Mouse (Mus musculus) embryo, embryonic 10 days (tissue): ENCODE measurements around the gene Cfap299.
"Not testable (repeated sequence)": the region's sequence is repeated elsewhere in the genome, so short reads cannot be mapped to it uniquely, and the experiment has no call there.

Experiments
- DNase-seq: peaks from one replicate; pipeline ENCODE4 v3.0.0-alpha.2; 2015; ENCODE audit warnings: low spot score

Gene Cfap299

DNA sequence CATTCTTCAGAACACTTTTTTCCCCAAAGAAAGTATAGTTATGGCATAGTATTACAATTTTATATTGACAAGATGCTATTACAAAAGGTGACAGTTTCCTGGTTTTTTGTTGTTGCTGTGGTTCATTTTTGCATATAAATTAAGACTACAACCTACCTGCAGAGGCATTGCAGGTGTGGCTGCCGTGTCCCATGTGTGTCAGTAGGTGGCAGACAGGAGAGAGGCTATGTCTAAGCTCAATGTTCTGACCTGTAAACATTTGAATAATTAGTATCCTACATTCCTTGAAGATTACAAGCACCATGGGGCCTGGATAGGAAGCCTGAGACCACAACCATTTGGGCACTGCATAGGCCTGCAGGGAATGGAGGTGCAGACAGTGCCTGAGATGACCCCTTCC, 212.2 kb downstream of the Cfap299 start:
- DNase-seq, result no peak

DNA sequence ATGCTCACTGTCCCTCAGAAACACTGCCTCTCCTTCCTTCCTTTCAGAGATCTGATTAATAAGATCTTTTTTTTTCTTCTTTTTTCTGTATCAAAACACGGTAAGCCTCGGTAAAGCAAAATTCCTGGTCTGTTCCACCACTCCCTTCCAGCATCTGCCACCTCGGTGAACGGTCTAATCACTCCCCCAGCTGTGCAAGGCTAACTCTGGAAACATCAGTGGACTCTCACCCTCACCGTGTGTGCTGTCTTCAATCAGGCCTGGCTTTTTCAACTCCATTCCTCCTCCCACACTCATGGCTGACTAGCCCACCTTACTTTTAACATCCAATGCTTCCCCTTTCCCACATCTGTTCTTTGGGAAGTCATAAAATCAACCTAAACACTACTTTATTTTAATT, 221.2 kb downstream of the Cfap299 start:
- peak; percentile 21 for DNase-seq

DNA sequence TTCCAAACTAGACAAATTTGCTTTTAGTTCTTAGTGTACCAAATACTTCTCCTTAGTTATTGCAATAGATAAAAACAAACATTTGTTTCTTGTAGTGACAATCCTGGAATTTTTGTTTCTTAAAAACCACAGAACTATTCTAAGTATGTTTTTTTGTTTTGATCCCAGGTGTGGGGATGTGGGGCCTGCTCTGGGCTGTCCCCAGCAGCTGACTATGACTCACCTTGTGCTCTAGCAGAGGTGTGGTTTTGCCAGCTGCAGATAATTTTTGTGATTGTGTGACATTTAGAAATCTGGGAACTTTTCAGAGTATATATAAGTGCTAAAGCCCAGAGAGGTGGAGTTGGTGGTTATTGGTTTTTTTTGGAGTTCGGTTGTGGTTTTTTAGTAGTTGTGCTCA, 221.8 kb downstream of the Cfap299 start:
- no peak for DNase-seq

DNA sequence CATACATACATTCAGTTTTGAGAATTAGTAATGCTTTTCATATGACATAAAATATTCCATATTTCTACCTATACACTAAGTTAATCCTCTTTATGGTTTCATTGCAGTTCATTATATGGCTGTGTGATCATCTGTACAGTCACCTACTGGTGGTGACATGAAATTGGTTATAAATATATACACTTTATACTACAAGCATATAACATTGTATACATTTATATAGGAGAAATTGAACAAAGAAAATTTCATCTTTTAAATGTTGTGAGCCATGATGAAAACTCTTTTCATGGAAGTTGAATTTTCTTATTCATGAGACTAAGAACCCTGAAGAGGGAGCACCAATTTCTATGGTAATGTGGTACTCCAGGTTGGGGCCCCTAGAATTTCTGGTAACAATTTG, 223.3 kb downstream of the Cfap299 start, which contains the start of gene Gm11111:
Gene Gm11111, plus strand, starts transcription at position 301 of the 400 bp plus-strand sequence.
- no peak for DNase-seq

DNA sequence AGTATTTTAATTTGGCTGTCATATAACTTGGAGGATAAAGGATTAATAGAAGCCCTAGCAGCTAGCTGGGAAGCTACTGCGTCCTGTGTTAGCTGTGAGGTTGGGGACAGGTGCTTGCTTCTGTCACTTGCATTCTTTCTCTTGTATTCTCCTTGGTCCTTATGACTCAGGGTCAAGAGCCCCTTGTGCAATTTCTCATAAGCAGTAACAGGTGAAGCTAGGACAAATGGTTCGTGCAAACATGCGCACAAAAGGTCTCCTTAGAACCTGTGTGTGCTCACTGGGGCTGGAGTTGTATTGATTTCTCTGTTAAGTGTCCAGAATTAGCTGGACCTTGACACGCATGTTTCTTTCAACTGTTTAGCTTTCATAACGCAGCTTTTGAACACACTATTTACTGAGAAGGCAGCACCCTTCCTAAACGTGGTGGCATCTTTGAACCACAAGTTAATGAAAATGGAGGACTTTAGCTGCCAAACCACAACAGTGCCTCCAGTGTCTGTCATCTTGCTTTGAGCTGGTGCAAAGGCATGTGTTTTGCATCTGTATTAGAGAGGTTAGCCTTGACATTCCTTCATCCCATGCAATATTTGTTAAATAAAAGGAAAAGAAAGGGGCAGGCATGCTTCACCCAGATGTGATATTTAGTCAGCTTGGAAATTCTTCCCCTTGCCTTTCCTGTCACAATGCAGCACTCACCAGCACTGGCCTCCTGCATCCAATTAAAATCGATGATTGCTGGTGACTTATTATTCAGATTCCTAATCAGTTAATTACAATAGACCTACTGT, 223.9 kb downstream of the Cfap299 start:
- peak; percentile 13 for DNase-seq

DNA sequence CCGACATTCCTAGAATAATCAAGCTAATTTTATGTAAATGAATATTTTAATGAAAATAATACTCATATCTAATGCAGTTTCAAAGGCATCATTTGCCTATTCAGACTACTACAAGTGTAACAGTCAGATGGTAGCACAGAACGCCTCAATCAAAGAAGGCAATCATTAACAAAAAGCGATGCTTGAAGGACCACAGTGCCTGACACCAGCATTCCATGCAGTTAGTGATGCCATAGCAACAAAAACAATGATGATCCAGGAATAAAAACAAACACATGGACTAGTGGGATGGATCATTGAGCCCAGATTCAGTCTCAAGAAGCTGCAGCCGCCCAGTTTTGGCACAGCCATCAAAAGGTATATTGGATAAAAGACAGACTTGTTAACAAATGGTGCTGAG, 232.2 kb downstream of the Cfap299 start:
- DNase-seq, result peak; percentile 33

DNA sequence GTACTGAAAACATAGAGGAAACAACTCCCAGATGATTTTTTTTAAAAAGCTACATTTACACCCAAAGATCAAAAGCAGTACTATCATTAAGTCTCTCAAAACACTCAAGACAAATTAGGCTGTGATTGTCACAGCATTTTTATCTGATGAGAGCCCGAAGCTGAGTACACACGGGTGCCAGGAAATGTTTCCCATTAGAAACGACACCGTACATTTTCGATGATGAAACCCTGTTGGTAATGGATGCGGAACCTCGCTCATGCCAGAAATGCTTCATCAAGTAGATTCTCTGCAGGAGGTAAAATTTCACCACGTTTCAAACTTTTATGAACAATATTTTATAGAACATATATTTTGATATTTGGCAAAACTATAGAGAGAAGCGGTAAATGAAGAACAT, 233.7 kb downstream of the Cfap299 start:
- no peak for DNase-seq

DNA sequence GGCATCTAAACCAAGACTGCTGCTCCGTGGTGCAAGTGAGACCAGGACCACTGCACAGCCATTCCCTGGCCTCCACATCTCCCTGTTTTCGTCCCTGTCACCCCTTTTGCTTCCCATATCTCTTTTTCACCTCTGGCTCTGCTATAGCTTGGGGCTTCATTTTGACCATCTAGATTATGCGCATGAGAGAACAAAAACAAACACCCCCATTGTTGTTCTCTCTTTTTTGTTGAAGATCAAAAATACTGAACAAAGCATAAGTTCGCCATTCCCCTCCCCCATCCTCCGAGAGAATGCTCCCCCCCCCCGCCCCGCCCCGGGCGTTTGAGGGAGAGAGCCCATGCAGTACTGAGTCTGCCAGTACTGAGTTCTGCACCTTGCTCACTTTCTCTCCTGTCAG, 234.7 kb downstream of the Cfap299 start:
- no peak for DNase-seq

DNA sequence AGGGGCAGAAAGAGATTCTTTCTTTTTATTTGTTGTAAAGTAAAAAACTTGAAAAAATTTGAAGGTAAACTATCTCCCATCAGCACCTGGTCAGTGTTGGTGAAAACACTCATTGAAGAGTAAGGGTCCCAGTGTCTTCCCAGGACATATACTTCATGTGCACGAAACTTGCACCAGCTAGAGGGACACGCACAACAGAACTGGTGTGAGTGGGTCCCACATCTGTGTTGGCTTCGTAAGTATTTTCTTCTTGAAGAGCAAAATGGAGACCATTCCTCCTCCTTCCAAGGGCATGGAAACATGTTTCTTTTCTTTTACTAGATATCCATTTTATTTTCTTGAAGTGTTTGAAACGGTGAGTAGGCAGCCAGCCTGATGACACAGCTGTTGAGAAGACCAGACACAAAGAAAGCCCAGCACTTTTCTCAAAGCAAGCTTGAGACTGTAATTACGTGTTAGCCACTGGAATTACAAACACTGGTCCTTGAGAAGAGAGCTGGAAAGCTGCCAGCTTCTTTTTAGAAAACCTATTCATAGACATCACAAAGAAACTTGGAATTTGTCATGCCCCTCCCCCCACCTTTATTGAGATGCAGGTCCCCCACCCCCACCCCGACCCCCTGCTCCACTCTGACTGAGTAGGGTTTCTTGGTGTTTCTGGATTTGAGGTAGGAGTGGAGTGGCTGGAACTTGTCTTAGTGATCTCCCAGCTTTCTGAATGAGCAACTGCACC, 237.5 kb downstream of the Cfap299 start:
- DNase-seq, result no peak

DNA sequence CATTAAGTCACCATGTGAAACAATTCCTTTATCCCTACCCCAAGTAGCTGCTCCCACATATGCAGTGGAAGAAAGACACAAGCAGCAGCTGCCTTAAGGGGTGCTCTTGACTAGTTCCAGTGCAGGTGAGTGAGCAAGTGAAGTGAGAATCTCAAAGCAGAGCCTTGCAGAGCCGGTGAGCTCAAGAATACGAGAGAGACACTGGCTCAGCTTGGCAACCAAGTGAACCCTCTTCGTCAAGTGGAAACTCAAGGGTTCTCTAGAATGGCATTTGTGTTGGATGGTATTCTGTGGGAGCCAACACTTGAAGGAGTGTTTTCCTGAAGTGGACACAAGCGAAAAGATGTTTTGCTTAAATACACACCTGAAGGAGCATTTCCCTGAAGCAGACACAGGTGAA, 239.4 kb downstream of the Cfap299 start:
- DNase-seq, result no peak

DNA sequence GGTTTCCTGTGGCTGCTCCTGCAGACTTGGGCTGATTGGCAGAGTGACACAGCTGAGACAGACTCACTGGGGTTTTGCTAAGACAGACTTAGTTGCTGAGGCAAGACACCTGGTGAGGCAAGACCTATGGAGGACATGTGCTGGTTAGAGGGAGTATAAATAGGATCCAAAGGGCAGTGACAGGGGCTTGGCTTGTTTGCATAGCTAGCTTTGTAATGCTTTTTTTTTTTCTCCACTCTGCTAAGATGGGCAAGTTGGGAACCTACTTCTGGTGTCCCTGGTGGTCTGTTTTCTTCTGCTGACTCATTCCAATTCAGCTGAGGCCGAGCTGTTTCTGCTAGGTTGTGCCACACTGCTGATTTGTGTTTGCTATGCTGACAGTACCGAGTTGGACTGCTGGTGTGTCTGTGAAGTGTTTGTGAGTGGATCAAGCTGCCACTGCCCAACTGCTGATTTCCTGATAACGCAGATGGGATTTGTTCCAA, 240.0 kb downstream of the Cfap299 start:
- DNase-seq, result no peak

DNA sequence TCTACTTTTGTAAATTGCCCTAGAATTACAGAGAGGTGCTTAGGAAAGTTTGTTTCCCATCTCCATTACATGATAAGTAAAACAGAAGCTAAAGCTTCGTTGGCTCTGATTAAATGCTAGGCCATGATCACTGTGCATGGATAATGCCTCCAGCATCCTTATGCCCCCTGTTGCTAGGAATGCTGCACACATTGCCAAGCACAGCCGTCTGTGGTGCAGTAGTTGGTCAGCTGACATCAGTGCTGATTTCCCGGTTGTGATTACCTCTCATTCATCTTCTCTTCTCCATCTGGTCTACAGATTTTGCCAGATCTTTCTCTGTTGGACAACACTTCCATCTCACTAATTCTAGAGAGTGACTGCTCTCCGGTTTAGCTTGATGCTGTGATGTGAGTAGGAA, 243.3 kb downstream of the Cfap299 start:
- no peak for DNase-seq

DNA sequence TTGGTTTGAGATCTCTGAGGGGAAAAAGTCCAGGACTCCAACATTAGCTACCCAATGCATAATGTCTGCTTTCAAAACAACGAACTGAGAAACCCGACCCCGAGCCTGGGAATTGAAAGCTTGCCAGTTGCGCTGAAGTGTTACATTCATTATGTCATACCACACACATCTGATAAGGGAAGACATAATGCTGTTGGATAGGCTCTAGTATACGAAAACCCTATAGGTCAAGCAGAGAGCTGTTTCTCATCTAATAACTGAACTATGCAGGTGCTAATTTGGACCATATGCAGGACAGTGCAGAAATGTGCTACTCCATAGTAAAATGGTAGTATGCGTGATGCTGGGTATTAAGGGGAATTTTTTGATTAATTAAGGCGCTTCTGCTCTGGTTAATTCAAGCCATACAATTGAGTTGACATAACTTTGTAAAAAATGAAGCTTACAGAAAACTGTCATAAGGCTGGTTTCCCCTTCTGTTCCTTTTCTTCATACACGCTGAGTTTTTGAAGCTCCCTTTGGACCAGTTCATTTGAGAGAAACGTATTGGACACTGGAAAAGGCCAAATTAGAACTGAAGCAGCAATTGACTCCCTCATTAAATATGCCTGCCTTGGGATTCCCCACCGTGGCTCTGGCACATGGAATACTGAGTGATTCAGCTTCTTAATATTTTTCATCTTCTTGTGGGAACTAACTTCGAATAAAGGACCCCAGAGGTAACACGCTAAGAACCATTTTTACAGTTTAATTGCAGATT, 245.8 kb downstream of the Cfap299 start:
- peak; percentile 31 for DNase-seq

DNA sequence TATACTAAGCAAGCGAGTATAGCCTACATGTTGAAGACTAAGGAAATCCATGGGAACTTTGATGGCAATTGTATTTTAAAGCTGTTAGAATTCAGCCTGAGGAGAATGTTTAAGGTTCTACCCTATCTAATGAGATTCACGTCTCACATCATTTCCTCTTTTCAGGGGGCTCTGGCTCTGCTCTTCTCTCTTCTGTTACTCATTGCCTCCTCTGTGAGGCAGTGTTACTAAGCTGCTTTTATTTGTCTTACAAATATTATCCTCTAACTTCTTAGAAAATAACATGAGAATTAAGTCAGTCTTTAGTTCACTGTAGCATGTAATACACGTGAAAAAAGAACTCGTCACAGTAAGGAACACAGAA, 246.3 kb downstream of the Cfap299 start:
- DNase-seq, result no peak

DNA sequence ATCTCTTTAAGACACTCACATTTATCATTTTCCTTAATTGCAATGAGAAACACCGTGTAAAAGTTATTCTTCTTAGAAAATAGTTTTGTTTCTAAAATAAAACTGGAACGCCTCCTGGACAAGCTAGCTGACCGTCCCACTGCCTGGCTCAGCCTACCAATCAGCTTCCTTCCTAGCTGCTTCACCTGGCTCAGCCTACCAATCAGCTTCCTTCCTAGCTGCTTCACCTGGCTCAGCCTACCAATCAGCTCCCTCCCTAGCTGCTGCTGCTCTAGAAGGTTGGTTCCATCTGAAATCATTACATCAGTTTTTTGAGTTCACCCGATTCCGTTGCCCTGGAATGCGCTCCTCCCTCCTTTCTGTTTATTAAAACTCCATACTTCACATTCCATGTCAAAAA, 247.4 kb downstream of the Cfap299 start:
- not testable (repeated sequence) for DNase-seq

DNA sequence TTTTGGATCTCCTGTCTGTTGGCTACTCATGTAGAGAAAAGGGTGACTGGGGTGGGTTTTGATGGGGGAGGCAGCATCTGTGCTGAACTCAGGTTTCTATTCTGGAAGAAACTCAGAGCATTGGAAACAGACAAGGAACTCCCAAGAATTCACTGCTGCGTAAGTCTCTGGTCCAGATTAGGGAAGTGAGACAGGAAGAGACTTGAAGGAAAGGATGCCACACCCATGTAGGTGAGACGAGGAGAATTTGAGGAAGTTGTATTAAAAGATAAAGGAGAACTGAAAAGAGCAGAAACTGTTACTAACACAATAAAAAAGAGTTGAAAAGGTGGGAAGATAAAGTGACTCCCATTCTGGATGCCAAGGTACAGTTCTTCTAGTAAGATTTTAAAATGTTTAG, 249.3 kb downstream of the Cfap299 start:
- DNase-seq, result no peak

DNA sequence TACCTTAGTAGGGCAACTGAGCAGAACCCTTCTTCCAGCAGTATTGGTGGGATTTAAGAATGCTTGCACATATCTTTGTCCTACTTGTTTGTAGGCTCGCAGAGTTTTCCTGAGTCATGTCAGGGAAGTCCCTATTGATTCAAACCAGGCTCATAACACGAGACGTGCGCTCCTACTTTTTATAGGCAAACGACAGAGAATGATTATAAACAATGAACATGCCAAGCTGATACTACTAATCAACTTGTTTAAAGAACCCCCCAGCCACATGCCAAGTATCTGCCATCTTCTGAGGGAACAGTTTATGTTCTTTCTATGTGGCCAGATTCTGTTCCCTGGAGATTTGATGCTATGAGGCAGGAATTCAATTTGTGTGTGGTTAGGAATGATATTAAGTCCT, 251.7 kb downstream of the Cfap299 start:
- DNase-seq, result no peak

DNA sequence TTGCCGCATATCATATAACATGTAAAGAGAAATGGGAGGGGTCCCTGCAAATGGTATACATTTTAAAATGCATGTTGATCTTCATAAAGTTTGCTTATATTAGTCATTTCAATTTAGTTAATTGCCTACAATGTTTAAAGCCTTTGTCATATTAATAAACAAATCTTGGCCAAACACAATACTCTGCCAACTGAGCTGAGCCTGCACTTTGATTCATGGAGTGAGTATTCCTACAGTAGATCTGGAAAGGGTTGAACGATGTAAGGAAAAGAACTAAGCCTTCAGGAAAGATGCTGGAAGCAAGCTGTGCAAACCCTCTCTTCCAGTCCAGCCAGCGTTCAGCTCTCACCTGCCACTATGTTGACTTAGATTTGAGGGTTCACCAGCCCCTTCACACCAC, 252.9 kb downstream of the Cfap299 start:
- no peak for DNase-seq

DNA sequence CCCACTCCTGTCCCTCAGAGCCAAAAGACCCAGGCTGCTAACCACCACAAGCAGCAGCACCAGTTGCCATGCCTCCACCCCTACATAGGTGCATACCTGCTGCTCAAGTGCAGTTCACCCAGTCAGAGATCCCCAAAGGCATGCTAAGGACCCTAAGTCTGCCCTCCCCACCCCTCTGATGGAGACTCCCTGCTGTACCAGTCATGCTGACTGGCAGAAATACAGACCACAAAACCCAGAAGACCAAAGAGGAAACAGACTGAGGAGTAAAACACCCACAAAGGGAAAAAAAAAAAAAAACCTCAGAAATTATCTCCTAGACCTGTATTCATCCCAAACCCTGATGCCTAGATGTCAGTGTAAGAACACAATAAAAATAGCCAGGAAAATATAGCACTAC, 256.8 kb downstream of the Cfap299 start:
- no peak for DNase-seq

DNA sequence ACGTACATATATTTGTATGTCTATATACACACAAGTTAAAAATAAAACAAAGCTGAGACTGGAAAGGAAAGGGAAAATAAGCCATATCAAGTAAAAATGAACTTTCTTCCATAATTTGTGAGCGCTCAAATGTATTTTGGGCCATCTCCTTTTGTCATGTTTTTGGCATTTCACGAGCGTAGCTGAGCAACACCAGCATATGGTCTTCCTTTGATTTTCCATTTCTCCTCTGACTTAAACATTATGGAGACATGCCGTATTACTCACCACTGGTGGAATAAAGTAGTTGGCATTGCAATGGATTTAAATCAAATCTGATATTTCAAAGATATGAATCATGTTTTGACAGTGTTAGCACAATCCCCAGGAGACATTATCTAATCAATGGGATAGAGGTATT, 284.4 kb downstream of the Cfap299 start:
- no peak for DNase-seq

DNA sequence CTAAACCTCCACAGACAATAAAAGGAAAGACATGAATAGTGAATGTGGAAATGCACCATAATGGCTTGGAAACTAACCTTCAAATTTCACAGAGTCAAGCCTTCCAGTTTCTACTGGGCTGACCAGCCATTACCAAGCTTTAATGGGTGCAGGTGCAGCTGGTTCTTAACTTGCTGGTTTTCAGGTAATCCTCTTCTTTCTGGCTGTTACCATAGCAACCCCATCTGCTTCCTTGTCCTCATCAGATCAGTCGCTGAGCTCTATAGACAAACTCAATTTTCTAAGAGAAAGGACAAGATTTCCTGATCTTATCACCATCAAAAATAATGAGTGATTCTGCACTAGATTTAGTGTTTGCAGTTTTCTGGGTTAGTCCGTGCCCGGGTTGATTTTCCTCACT, 287.8 kb downstream of the Cfap299 start:
- no peak for DNase-seq

DNA sequence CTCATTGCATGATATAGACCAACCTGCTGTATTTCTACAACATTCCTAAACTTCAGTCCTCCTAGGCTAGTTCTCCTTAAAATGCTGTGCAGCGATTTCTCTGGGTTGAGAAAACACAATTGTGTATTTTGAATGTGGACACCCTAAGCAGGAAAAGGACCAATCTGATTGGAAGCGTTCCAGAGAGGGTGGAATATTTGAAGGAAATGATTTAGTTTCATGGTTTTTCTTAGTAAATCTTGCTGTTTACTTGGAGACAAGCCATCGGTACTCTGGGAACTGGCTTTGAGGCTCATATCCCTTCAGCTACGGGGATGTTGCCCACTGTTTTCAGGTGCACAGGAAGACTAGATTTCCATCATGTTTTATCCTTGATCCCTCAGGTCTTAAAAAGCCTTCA, 288.3 kb downstream of the Cfap299 start:
- no peak for DNase-seq

DNA sequence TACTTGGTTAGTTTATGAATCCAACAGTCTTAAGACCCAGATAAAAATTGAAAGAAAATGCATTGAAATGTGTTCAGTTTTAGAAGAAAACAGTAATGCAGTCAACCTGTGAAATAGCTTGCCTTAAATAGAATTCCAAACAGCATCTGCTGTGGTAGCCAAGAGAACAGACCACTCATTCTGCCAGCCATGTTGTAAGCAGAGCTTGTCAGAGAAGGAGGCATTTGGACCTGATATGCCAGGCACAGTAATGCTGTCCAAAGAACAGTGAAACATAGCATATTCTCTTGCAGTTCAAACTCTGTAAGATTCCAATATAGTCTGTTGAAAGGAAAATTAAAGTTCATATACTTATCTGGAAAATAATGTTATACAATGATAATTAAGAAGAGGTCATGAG, 321.2 kb downstream of the Cfap299 start:
- DNase-seq, result no peak
